Mouse (Mus musculus) liver, postnatal 0 days (tissue): ENCODE measurements around the gene Eef1a2.

Experiments
- CTCF ChIP-seq: sonication (generic); IDR thresholded peaks from 2 replicates; pipeline ENCODE4 v1.5.1; 2016; ENCODE audit warnings: antibody characterized with exemption, low read depth
- EP300 ChIP-seq: IDR thresholded peaks from 2 replicates; pipeline ENCODE4 v1.6.1; 2016; ENCODE audit warnings: antibody characterized with exemption, low read depth, mild to moderate bottlenecking

GRCm38 (mm10) chr2:181153837-181154236, 3.0 kb downstream of the Eef1a2 start:
- TF ChIP-seq CTCF: peak; percentile 58
- no peak for TF ChIP-seq EP300
